In genomic region chr11:55470761-55471160, GRCm38 (mm10) we compare ENCODE assay signal across 8 mouse cellular contexts. TPM values are rescaled to one million over a fixed set of nuclear protein-coding genes. Genes with fewer than 3 reads are reported as not detected.
DNase-seq lines count a peak whose midpoint lies in the region; ATAC-seq lines count a peak whose summit lies in the region.

No protein-coding gene starts in this region.

- H3K4me1 ChIP-seq in embryonic facial prominence, embryonic 10.5 days: peaks cover 23% of the 10 kb centered on the region
- H3K4me1 ChIP-seq in intestine, embryonic 16.5 days (ENCODE audit: control insufficient read depth, insufficient read depth, low read length): peaks cover 23% of the 10 kb centered on the region
- H3K4me1 ChIP-seq in midbrain, embryonic 15.5 days: peaks cover 29% of the 10 kb centered on the region

- peak overlapping the region; percentile 98 for H3K9ac ChIP-seq in intestine, embryonic 16.5 days (ENCODE audit: low read depth, low read length)
- no peak overlapping the region for H3K9ac ChIP-seq in midbrain, embryonic 15.5 days

- peaks cover 45% of the 10 kb centered on the region for H3K36me3 ChIP-seq in embryonic facial prominence, embryonic 10.5 days (replicated peaks)
- H3K36me3 ChIP-seq in intestine, embryonic 16.5 days (ENCODE audit: control insufficient read depth, insufficient read depth, low read length): no peaks in the 10 kb centered on the region
- H3K36me3 ChIP-seq in midbrain, embryonic 15.5 days (replicated peaks): no peaks in the 10 kb centered on the region; the same call in 1 of the 2 replicates

- 61% methylated on average over 8 of the region's 8 CpGs for WGBS in embryonic facial prominence, embryonic 10.5 days
- 22% methylated on average over 8 of the region's 8 CpGs for WGBS in intestine, embryonic 16.5 days
- WGBS in midbrain, embryonic 15.5 days: 61% methylated on average over 8 of the region's 8 CpGs

- H3K27me3 ChIP-seq in embryonic facial prominence, embryonic 10.5 days (replicated peaks; ENCODE audit: low read depth, poor library complexity, severe bottlenecking): no peaks in the 10 kb centered on the region
- H3K27me3 ChIP-seq in intestine, embryonic 16.5 days (replicated peaks; ENCODE audit: control insufficient read depth, insufficient read depth, low read length): no peaks in the 10 kb centered on the region
- no peaks in the 10 kb centered on the region for H3K27me3 ChIP-seq in midbrain, embryonic 15.5 days (replicated peaks)

- peak overlapping the region; percentile 89 for H3K4me3 ChIP-seq in embryonic facial prominence, embryonic 10.5 days
- peak overlapping the region; percentile 91 for H3K4me3 ChIP-seq in intestine, embryonic 16.5 days (ENCODE audit: low read length)
- peak overlapping the region; percentile 77 for H3K4me3 ChIP-seq in midbrain, embryonic 15.5 days

- no peak for ATAC-seq in intestine, embryonic 16.5 days
- no peak for ATAC-seq in midbrain, embryonic 15.5 days (replicated peaks)
- no peak for ATAC-seq in cerebellum, adult (ENCODE audit: insufficient number of reproducible peaks, low FRiP score, low TSS enrichment)

- peak overlapping the region; percentile 97 for H3K27ac ChIP-seq in embryonic facial prominence, embryonic 10.5 days (replicated peaks)
- H3K27ac ChIP-seq in intestine, embryonic 16.5 days (ENCODE audit: low read length): no peak overlapping the region
- H3K27ac ChIP-seq in midbrain, embryonic 15.5 days: no peak overlapping the region

- peak; percentile 48 for DNase-seq in kidney, adult 11 months
- no peak for DNase-seq in kidney, adult 18-20 months
- DNase-seq in embryonic facial prominence, embryonic 10.5 days (ENCODE audit: low spot score): no peak
- DNase-seq in layer of hippocampus, postnatal 36 days: no peak
- DNase-seq in frontal cortex, postnatal 36 days (ENCODE audit: low spot score in 2 of 2): no peak

- peak overlapping the region; percentile 84 for H3K4me2 ChIP-seq in intestine, embryonic 16.5 days (ENCODE audit: low read depth, low read length)
- peak overlapping the region; percentile 84 for H3K4me2 ChIP-seq in midbrain, embryonic 15.5 days

- H3K9me3 ChIP-seq in embryonic facial prominence, embryonic 10.5 days: no peaks in the 10 kb centered on the region
- H3K9me3 ChIP-seq in intestine, embryonic 16.5 days (ENCODE audit: control insufficient read depth, low read length): no peaks in the 10 kb centered on the region
- no peaks in the 10 kb centered on the region for H3K9me3 ChIP-seq in midbrain, embryonic 15.5 days

RNA-seq across cellular contexts. Expression of gene G3bp1, which starts 1.3 kb away (rescaled TPM):
- 282 and 290 TPM in 2 replicates for polyA plus RNA-seq in embryonic facial prominence, embryonic 10.5 days (2016; fragmentation: Nextera tagmentation; extraction: Ambion mirVana)
- polyA plus RNA-seq in intestine, embryonic 16.5 days (2015; fragmentation: Nextera tagmentation; extraction: Ambion mirVana): 137 and 153 TPM in 2 replicates
- polyA plus RNA-seq in midbrain, embryonic 15.5 days (2015; fragmentation: Nextera tagmentation; extraction: Ambion mirVana): 104 and 105 TPM in 2 replicates
- 10 to 100 TPM; 34.1 to 36.8 TPM for total RNA-seq in layer of hippocampus, postnatal 36 days (2021)

RNA-seq across cellular contexts. Expression of gene Atox1, which starts 9.7 kb away (rescaled TPM):
- 266 and 285 TPM in 2 replicates for polyA plus RNA-seq in embryonic facial prominence, embryonic 10.5 days (2016; fragmentation: Nextera tagmentation; extraction: Ambion mirVana)
- polyA plus RNA-seq in intestine, embryonic 16.5 days (2015; fragmentation: Nextera tagmentation; extraction: Ambion mirVana): 408 and 413 TPM in 2 replicates
- 225 and 229 TPM in 2 replicates for polyA plus RNA-seq in midbrain, embryonic 15.5 days (2015; fragmentation: Nextera tagmentation; extraction: Ambion mirVana)
- total RNA-seq in layer of hippocampus, postnatal 36 days (2021): 10 to 100 TPM; 83.8 to 93.7 TPM

RNA-seq across cellular contexts. Expression of gene Sparc, which starts 47.8 kb away (rescaled TPM):
- 269 and 310 TPM in 2 replicates for polyA plus RNA-seq in embryonic facial prominence, embryonic 10.5 days (2016; fragmentation: Nextera tagmentation; extraction: Ambion mirVana)
- 1,500 and 1,563 TPM in 2 replicates for polyA plus RNA-seq in intestine, embryonic 16.5 days (2015; fragmentation: Nextera tagmentation; extraction: Ambion mirVana)
- polyA plus RNA-seq in midbrain, embryonic 15.5 days (2015; fragmentation: Nextera tagmentation; extraction: Ambion mirVana): 482 and 547 TPM in 2 replicates
- total RNA-seq in layer of hippocampus, postnatal 36 days (2021): 100 to 1,000 TPM; 312 to 317 TPM
